In the genomic region with DNA sequence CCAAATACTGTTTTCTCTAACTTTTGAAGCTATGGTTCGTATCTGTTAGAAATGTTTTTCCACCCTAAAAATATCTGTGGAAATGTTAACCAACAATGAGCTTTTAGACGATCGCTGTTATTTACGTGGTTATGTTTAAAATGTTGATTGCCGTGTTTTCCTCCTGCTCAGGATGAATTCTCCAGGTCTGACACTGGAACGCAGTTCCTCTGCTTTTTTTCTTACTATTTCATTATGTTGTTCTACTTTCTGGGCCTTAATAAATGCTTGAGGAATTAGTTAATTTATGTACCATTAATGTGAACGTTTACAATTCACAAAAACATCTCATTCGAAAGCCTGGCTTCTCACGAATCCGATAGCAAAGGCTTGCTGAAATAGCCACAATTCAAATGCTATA, we compare ENCODE assay signal across 18 mouse cellular contexts. TPM values are rescaled to one million over a fixed set of nuclear protein-coding genes. Genes with fewer than 3 reads are reported as not detected.
DNase-seq lines count a peak whose midpoint lies in the region; ATAC-seq and TF ChIP-seq lines count a peak whose summit lies in the region.
"Had no signal": no experiment of that assay in that cellular context is flagged by ENCODE, and none has a peak within 500 bp of the region (broad histone marks: within the 10 kb centered on the region; RNA-seq: fewer than 3 reads in every experiment).

No protein-coding gene starts in this region.

- no peak for TF ChIP-seq EP300 in liver, postnatal 0 days (IDR thresholded peaks at IDR 0.05; ENCODE audit: low read depth)

- no peak overlapping the region for H3K4me2 ChIP-seq in forebrain, postnatal 0 days (ENCODE audit: low read depth)
- H3K4me2 ChIP-seq in forebrain, embryonic 12.5 days, result no peak overlapping the region
- peak overlapping the region; percentile 37; the same call in 1 of the 2 replicates for H3K4me2 ChIP-seq in liver, embryonic 11.5 days
- H3K4me2 ChIP-seq in liver, postnatal 0 days (ENCODE audit: low read depth, low read length), result peak overlapping the region; percentile 69; the same call in 1 of the 2 replicates
- H3K4me2 ChIP-seq: embryonic facial prominence, embryonic 15.5 days; hindbrain, embryonic 13.5 days had no signal

- peaks cover 70% of the 10 kb centered on the region for H3K27me3 ChIP-seq in forebrain, postnatal 0 days (ENCODE audit: insufficient read depth, low read length)
- peaks cover 86% of the 10 kb centered on the region for H3K27me3 ChIP-seq in forebrain, embryonic 12.5 days
- peaks cover 79% of the 10 kb centered on the region for H3K27me3 ChIP-seq in liver, embryonic 11.5 days (replicated peaks; ENCODE audit: control insufficient read depth, insufficient read depth, low read length)
- peaks cover 49% of the 10 kb centered on the region for H3K27me3 ChIP-seq in liver, postnatal 0 days (ENCODE audit: insufficient read depth, low read length)

- ATAC-seq in forebrain, postnatal 0 days, result no peak
- no peak for ATAC-seq in forebrain, embryonic 12.5 days (ENCODE audit: low FRiP score)
- no peak for ATAC-seq in liver, embryonic 11.5 days (replicated peaks; ENCODE audit: low FRiP score)
- no peak for ATAC-seq in liver, postnatal 0 days

- no peak for TF ChIP-seq CTCF in forebrain, postnatal 0 days (IDR thresholded peaks at IDR 0.05; ENCODE audit: low read depth)
- no peak for TF ChIP-seq CTCF in liver, postnatal 0 days (IDR thresholded peaks at IDR 0.05; ENCODE audit: low read depth)

- H3K9me3 ChIP-seq in forebrain, postnatal 0 days (ENCODE audit: low read length), result no peaks in the 10 kb centered on the region
- H3K9me3 ChIP-seq in forebrain, embryonic 12.5 days, result no peaks in the 10 kb centered on the region
- H3K9me3 ChIP-seq in liver, embryonic 11.5 days (ENCODE audit: control insufficient read depth, low read length), result no peaks in the 10 kb centered on the region
- H3K9me3 ChIP-seq in liver, postnatal 0 days (ENCODE audit: low read length), result no peaks in the 10 kb centered on the region
- H3K9me3 ChIP-seq: embryonic facial prominence, embryonic 15.5 days; hindbrain, embryonic 13.5 days; limb, embryonic 12.5 days; midbrain, embryonic 10.5 days had no signal

- no peak overlapping the region for H3K9ac ChIP-seq in forebrain, postnatal 0 days
- no peak overlapping the region for H3K9ac ChIP-seq in forebrain, embryonic 12.5 days
- H3K9ac ChIP-seq in liver, embryonic 11.5 days (ENCODE audit: low read depth, low read length), result no peak overlapping the region
- H3K9ac ChIP-seq in liver, postnatal 0 days (replicated peaks), result peak overlapping the region; percentile 62; the same call in 1 of the 2 replicates
- H3K9ac ChIP-seq: embryonic facial prominence, embryonic 15.5 days; hindbrain, embryonic 13.5 days; limb, embryonic 12.5 days had no signal

- no peak overlapping the region for H3K27ac ChIP-seq in forebrain, postnatal 0 days (ENCODE audit: low read depth, low read length)
- H3K27ac ChIP-seq in forebrain, embryonic 12.5 days, result no peak overlapping the region
- no peak overlapping the region for H3K27ac ChIP-seq in liver, embryonic 11.5 days (ENCODE audit: low read depth, low read length)
- peak overlapping the region; percentile 86; the same call in 1 of the 2 replicates for H3K27ac ChIP-seq in liver, postnatal 0 days (ENCODE audit: low read depth)
- H3K27ac ChIP-seq: embryonic facial prominence, embryonic 15.5 days; hindbrain, embryonic 13.5 days; limb, embryonic 12.5 days; midbrain, embryonic 10.5 days had no signal

- no peaks in the 10 kb centered on the region for H3K36me3 ChIP-seq in forebrain, postnatal 0 days (ENCODE audit: insufficient read depth)
- no peaks in the 10 kb centered on the region for H3K36me3 ChIP-seq in forebrain, embryonic 12.5 days (replicated peaks)
- H3K36me3 ChIP-seq in liver, embryonic 11.5 days (ENCODE audit: control insufficient read depth, insufficient read depth, low read length), result no peaks in the 10 kb centered on the region
- H3K36me3 ChIP-seq in liver, postnatal 0 days (replicated peaks; ENCODE audit: insufficient read depth, low read length), result no peaks in the 10 kb centered on the region
- H3K36me3 ChIP-seq: embryonic facial prominence, embryonic 15.5 days; hindbrain, embryonic 13.5 days; limb, embryonic 12.5 days; midbrain, embryonic 10.5 days had no signal

- no peak overlapping the region for H3K4me3 ChIP-seq in forebrain, postnatal 0 days (ENCODE audit: low read depth, low read length)
- no peak overlapping the region for H3K4me3 ChIP-seq in forebrain, embryonic 12.5 days (replicated peaks)
- H3K4me3 ChIP-seq in liver, embryonic 11.5 days (ENCODE audit: low read depth, low read length), result no peak overlapping the region
- peak overlapping the region; percentile 4; the same call in 1 of the 2 replicates for H3K4me3 ChIP-seq in liver, postnatal 0 days (ENCODE audit: low read depth, low read length)
- H3K4me3 ChIP-seq: hindbrain, embryonic 13.5 days had no signal

- peak; percentile 70 for DNase-seq in forebrain, postnatal 0 days
- no peak for DNase-seq in liver, embryonic 11.5 days (ENCODE audit: low spot score)
- no peak for DNase-seq in liver
- peak; percentile 28 for DNase-seq in hindlimb bud, embryonic 11.5 days (ENCODE audit: extremely low spot score, low read depth, low spot score)
- no peak for DNase-seq in liver, postnatal 0 days
- DNase-seq in thymus, postnatal 10 days (ENCODE audit: low spot score in 2 of 2), result no peak
- DNase-seq in left cerebral cortex, adult 9 months (ENCODE audit: low spot score in 2 of 2), result no peak
- DNase-seq: lung, postnatal 14 days; thymus, adult 2 months had no signal

- H3K4me1 ChIP-seq in forebrain, postnatal 0 days (ENCODE audit: insufficient read depth), result no peaks in the 10 kb centered on the region
- peaks cover 25% of the 10 kb centered on the region for H3K4me1 ChIP-seq in forebrain, embryonic 12.5 days
- H3K4me1 ChIP-seq in liver, embryonic 11.5 days (replicated peaks; ENCODE audit: control insufficient read depth, insufficient read depth, low read length), result no peaks in the 10 kb centered on the region
- H3K4me1 ChIP-seq in liver, postnatal 0 days (ENCODE audit: insufficient read depth), result peaks cover 2% of the 10 kb centered on the region; the same call in 1 of the 2 replicates

- WGBS in forebrain, postnatal 0 days, result 4% methylated on average over 10 of the region's 10 CpGs
- WGBS in forebrain, embryonic 12.5 days, result 6% methylated on average over 10 of the region's 10 CpGs
- WGBS in liver, embryonic 11.5 days, result 10% methylated on average over 10 of the region's 10 CpGs
- WGBS in liver, postnatal 0 days (ENCODE audit: insufficient replicate concordance), result 11% methylated on average over 10 of the region's 10 CpGs

RNA-seq across cellular contexts. Expression of a gene that starts 4.2 kb away (rescaled TPM):
- total RNA-seq in forebrain, postnatal 0 days (2014; rRNA removed), result 0.08 TPM in 1 of 2 replicates, not detected in the other
- 0.15 and 0.27 TPM in 2 replicates for polyA plus RNA-seq in forebrain, postnatal 0 days (2015; fragmentation: Nextera tagmentation; extraction: Ambion mirVana)
- polyA plus RNA-seq in forebrain, embryonic 12.5 days (2016; fragmentation: Nextera tagmentation; extraction: Ambion mirVana), result not detected in 2 replicates
- 4.5 and 5.0 TPM in 2 replicates for polyA plus RNA-seq in liver, embryonic 11.5 days (2014; fragmentation: Nextera tagmentation; extraction: Ambion mirVana)
- polyA plus RNA-seq in liver, postnatal 0 days (2015; fragmentation: Nextera tagmentation; extraction: Ambion mirVana), result 4.9 and 5.4 TPM in 2 replicates
- total RNA-seq: gastrocnemius, adult 18-20 months; granulocyte monocyte progenitor cell, adult 5-6 weeks had no signal
- polyA plus RNA-seq: C2C12; embryonic facial prominence, embryonic 15.5 days; forebrain, embryonic 11.5 days; limb, embryonic 12.5 days; midbrain, embryonic 10.5 days had no signal

Comparison
In these comparisons a context has a peak if more than half of its experiments do, and no peak if none do; other contexts are left out.
1. DNase-seq: peak in forebrain, postnatal 0 days (single experiment) and hindlimb bud, embryonic 11.5 days (single experiment); none in liver, embryonic 11.5 days (single experiment), liver (single experiment), liver, postnatal 0 days (single experiment), thymus, postnatal 10 days (0 of 2) and left cerebral cortex, adult 9 months (0 of 2).
2. H3K4me2 ChIP-seq: peak in liver, embryonic 11.5 days (single experiment) and liver, postnatal 0 days (single experiment); none in forebrain, postnatal 0 days (single experiment) and forebrain, embryonic 12.5 days (single experiment).